Mouse (Mus musculus): ENCODE results near the gene Lrrc27. TPM values are rescaled to one million over a fixed set of nuclear protein-coding genes. Genes with fewer than 3 reads are reported as not detected.
A peak's percentile ranks its signal among the peaks of the same experiment; 100 is the strongest.

Gene Lrrc27
- polyA plus RNA-seq, 1 experiment from 2014 or later: 3.0 TPM

DNA sequence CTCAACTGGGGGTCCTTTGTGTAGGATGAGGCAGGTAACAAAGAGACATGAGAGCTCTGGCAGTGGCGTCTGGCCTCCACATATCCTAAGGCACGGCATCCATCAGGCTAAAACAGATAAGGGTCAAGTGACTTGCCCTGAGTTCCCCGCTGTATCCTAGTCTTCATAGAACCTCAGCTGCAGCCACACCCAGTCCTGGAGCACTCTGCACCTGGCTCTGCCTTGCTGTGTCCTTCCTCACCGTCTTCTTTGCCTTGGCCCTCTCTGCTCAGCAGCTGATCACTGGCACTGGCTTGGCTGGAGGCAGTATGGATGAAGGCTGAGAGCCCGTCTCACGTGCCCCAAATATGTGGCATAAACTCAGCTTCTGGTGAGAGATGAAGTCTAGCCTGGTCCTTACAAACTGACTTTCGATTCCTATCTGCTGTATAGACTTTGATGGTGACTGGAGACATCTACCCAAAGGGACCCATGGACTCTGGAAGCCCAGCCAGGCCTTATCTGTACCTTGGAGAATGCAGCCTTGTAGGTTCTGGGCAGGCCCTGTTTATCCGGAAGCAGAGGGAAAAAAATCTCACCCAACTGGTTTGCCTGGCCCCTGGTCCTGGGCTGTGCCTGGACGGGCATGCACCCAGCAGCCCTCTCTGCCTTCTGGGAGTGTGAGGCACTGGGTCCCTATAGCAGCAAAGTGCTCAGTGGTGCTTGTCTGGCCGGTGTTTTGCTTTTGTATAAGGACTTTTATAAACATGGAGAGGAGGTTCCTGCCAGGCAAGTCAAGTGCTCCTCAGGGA lies 45.2 kb downstream of the Lrrc27 start:
- no peak overlapping the region for H3K4me2 ChIP-seq (replicated peaks)
- H3K27me3 ChIP-seq: no peaks in the 10 kb centered on the region
- no peak overlapping the region for H3K9ac ChIP-seq
- H3K4me1 ChIP-seq: peaks cover 54% of the 10 kb centered on the region
- H3K27ac ChIP-seq (replicated peaks): peak overlapping the region; percentile 79
- peak; percentile 67; the same call in 1 of the 2 replicates for ATAC-seq (ENCODE audit: insufficient number of reproducible peaks, low FRiP score, low TSS enrichment, low read depth)
- WGBS: 57% methylated on average over 10 of the region's 10 CpGs
- peaks cover 36% of the 10 kb centered on the region for H3K36me3 ChIP-seq
- no peaks in the 10 kb centered on the region for H3K9me3 ChIP-seq (replicated peaks)
- H3K4me3 ChIP-seq (replicated peaks): no peak overlapping the region

DNA sequence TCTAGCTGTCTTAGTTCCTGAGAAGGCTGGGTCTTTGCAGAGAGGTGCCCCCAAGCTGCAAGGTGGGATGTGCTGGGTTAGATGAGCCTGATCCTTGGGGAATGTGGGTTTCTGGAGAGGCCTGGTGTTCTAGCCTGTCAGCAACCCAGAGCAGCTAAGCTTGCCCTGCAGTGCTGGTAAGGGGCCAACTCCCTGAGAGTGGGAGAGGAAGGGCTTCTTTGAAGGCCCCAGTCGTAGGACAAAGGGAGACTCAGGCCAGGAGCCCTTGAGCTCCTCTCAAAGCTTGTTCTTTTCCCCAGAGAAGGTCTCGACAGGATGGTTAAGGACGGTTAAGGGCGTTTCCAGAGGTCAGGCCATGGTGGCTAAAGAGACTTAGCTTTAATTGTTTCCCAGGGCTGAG lies 51.5 kb downstream of the Lrrc27 start:
- no peak overlapping the region for H3K4me3 ChIP-seq (replicated peaks)
- no peak overlapping the region; the same call in 1 of the 2 replicates for H3K27ac ChIP-seq (replicated peaks)
- 31% methylated on average over 4 of the region's 4 CpGs for WGBS
- no peaks in the 10 kb centered on the region for H3K9me3 ChIP-seq (replicated peaks)
- no peak for ATAC-seq (ENCODE audit: insufficient number of reproducible peaks, low FRiP score, low TSS enrichment, low read depth)
- H3K4me1 ChIP-seq: peaks cover 48% of the 10 kb centered on the region
- no peak overlapping the region for H3K4me2 ChIP-seq (replicated peaks)
- H3K9ac ChIP-seq: no peak overlapping the region
- H3K36me3 ChIP-seq: peaks cover 30% of the 10 kb centered on the region
- no peaks in the 10 kb centered on the region for H3K27me3 ChIP-seq

DNA sequence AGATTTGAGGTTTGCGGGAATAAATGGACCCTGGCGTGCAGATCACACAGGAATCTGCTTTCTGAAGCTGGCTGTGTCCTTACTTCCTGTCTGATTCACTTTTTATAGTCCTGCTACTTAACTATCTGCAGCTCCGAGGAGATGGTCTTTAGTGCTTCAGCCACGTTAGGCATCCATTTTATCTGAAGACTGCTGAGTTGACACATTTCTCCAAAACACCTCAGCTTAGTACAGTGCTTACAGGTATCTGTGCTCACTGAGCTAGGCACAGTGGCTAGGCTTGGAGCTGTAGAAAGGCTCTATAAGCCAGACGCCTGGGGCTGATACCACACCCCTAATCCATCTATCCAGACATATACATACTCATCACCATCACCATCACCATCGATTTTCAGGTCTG lies 52.8 kb downstream of the Lrrc27 start:
- H3K4me1 ChIP-seq: peaks cover 46% of the 10 kb centered on the region
- no peak overlapping the region for H3K9ac ChIP-seq
- no peaks in the 10 kb centered on the region for H3K9me3 ChIP-seq (replicated peaks)
- no peaks in the 10 kb centered on the region for H3K27me3 ChIP-seq
- no peak overlapping the region for H3K4me3 ChIP-seq (replicated peaks)
- peaks cover 29% of the 10 kb centered on the region for H3K36me3 ChIP-seq
- no peak overlapping the region for H3K27ac ChIP-seq (replicated peaks)
- no peak overlapping the region for H3K4me2 ChIP-seq (replicated peaks)
- ATAC-seq (ENCODE audit: insufficient number of reproducible peaks, low FRiP score, low TSS enrichment, low read depth): no peak
- 50% methylated on average over 6 of the region's 6 CpGs for WGBS

DNA sequence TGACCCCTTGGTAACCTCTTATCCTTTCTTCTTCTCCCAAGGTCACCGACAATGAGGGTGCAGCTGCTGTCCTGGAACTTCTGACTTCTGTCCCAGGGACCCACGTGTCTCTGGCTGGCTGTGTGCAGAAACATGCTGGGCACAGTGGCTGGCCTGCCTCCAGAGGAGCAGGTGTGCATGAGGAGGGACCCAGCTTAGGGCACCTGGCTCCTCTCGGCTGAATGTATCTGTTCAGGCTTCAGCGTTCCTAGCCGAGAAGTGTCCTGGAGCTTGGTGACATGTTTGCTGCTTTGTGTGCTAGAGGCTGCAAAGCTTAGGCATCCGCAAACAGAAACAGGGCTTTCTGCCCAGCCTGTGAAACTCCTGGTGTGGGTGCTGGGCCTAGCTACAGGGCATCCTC lies 53.6 kb downstream of the Lrrc27 start:
- ATAC-seq (ENCODE audit: insufficient number of reproducible peaks, low FRiP score, low TSS enrichment, low read depth): no peak
- Histone ChIP-seq H3K9me3 (replicated peaks) (no peaks in the 10 kb centered on the region), H3K27ac (replicated peaks) (no peak overlapping the region), H3K4me1 (peaks cover 49% of the 10 kb centered on the region), H3K9ac (no peak overlapping the region), H3K27me3 (no peaks in the 10 kb centered on the region), H3K36me3 (peaks cover 22% of the 10 kb centered on the region), H3K4me3 (replicated peaks) (no peak overlapping the region), H3K4me2 (replicated peaks) (no peak overlapping the region)
- 69% methylated on average over 6 of the region's 6 CpGs for WGBS

DNA sequence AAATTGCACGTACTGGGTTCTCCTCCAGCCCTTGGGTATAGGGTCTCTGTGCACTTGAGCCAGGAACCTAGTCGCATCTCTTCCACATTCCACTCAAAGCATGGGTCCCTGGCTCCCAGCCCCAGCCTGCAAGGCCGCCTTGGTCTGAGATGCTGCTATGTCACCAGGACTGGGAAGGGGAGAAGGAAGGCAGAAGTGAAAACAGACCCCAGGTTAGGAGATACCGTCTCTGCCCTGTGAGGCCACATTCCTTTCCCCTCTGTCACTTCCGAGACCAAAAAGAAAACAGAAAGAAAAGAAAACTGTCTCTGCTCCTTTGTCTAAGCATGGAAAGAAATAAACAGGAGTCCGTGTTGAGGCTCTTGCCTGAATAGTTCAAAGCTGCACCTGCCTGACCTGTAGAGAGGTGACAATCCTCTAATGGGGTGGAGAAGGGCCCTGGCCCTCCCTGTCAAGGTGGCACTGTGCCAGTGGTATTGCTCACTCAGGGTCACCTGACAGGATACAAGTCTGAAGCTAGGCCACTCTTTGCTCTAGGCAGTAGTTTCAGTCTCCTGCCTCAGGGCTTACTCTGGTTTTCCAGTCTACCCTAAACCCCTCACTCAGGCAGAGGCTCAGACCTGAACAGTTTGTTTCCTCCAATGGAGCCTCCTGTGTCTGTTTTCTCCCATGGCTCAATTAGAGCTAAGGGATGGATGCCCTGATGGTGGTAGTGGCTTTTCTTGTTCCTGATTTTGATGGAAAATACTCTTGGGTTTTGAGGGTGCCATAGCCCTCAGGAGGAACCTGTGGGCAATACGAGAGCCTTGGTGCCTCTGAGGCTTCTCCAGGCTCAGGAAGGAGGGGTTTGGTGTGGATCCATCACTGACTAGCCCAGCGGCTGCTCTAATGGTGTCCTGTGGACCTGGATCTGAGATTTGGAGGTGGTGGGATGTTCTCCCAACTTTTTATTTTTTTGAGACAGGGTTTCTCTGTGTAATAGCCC lies 54.4 kb downstream of the Lrrc27 start:
- Histone ChIP-seq H3K9me3 (replicated peaks) (no peaks in the 10 kb centered on the region), H3K27me3 (no peaks in the 10 kb centered on the region), H3K27ac (replicated peaks) (no peak overlapping the region; the same call in 1 of the 2 replicates), H3K4me1 (peaks cover 51% of the 10 kb centered on the region), H3K36me3 (peaks cover 21% of the 10 kb centered on the region), H3K9ac (no peak overlapping the region), H3K4me3 (replicated peaks) (no peak overlapping the region), H3K4me2 (replicated peaks) (no peak overlapping the region)
- ATAC-seq (ENCODE audit: insufficient number of reproducible peaks, low FRiP score, low TSS enrichment, low read depth): no peak
- 59% methylated on average over 8 of the region's 8 CpGs for WGBS

DNA sequence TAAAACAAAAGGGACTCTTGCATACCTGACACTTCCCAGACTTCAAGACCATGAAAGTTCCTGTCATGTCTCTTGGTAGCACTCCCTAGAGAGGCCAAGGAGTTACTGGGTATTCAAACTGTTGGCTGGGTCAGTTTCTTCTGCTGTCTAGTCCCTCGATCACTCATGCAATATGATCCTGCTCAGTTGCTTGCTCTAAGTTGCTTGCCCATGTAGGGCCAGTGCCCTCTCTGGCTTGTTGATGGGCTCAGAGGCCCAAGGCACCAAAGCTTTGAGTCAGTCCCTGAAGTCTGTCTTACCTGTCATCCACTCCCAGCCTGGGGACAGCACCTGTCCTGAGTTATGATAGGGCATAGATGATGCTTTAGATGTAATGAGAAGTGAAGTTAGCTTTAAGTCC lies 58.0 kb downstream of the Lrrc27 start:
- H3K9ac ChIP-seq: no peak overlapping the region
- no peak for ATAC-seq (ENCODE audit: insufficient number of reproducible peaks, low FRiP score, low TSS enrichment, low read depth)
- H3K27ac ChIP-seq (replicated peaks): no peak overlapping the region
- peaks cover 48% of the 10 kb centered on the region for H3K4me1 ChIP-seq
- no peaks in the 10 kb centered on the region for H3K27me3 ChIP-seq
- H3K4me2 ChIP-seq (replicated peaks): no peak overlapping the region
- H3K36me3 ChIP-seq: peaks cover 21% of the 10 kb centered on the region
- no peaks in the 10 kb centered on the region for H3K9me3 ChIP-seq (replicated peaks)
- 71% methylated on average over 1 of the region's 1 CpGs for WGBS
- H3K4me3 ChIP-seq (replicated peaks): no peak overlapping the region

DNA sequence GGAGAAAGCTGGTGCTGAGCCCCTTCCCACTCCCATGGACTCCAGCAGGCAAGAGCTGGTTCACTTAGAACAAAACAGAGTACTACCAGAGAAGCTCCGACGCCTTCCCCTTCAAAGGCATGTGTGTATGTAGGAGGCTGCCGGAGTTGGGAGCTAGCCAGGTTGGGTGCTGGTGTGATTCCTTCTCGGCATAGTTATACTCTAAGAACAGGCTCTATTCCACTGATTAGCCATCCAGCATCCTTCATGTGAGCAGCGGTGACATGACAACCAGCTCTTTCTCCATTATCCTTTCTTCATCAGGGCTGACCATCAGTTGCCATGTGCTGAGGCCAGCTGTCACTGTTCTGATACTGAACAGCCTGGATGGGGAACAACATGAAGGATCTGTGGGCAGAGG lies 59.1 kb downstream of the Lrrc27 start:
- H3K9ac ChIP-seq: no peak overlapping the region
- no peak overlapping the region for H3K4me3 ChIP-seq (replicated peaks)
- H3K9me3 ChIP-seq (replicated peaks): no peaks in the 10 kb centered on the region
- no peak overlapping the region for H3K4me2 ChIP-seq (replicated peaks)
- ATAC-seq (ENCODE audit: insufficient number of reproducible peaks, low FRiP score, low TSS enrichment, low read depth): no peak
- 57% methylated on average over 5 of the region's 5 CpGs for WGBS
- peaks cover 21% of the 10 kb centered on the region for H3K36me3 ChIP-seq
- 0 out of 2 replicates have a peak overlapping the region, but pooled peaks have one; percentile 76 for H3K27ac ChIP-seq (replicated peaks)
- peaks cover 43% of the 10 kb centered on the region for H3K4me1 ChIP-seq
- no peaks in the 10 kb centered on the region for H3K27me3 ChIP-seq

GRCm38 (mm10) chr7:139272639-139273396 lies 60.0 kb downstream of the Lrrc27 start:
- 11% methylated on average over 1 of the region's 1 CpGs for WGBS
- Histone ChIP-seq H3K9me3 (replicated peaks) (no peaks in the 10 kb centered on the region), H3K4me1 (peaks cover 46% of the 10 kb centered on the region), H3K9ac (no peak overlapping the region), H3K27ac (replicated peaks) (peak overlapping the region; percentile 76), H3K36me3 (peaks cover 16% of the 10 kb centered on the region), H3K4me2 (replicated peaks) (no peak overlapping the region), H3K4me3 (replicated peaks) (no peak overlapping the region), H3K27me3 (no peaks in the 10 kb centered on the region)
- peak; percentile 60 for ATAC-seq (ENCODE audit: insufficient number of reproducible peaks, low FRiP score, low TSS enrichment, low read depth)

DNA sequence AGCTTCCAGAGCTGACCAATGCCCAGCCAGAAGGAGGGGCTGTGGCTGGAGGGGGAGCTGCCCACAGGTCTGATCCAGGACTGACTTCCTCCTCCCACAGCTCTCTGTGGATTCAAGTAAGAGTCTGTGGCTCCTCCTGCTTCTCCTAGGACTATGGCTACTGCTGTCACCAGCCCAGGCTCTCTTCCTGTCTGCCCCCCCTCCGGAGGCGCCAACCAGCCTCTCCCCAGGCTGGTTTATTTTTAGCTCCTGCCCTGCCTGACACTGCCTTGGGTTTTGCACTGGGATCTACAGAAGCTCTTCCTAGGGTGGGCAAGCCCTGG lies 60.6 kb downstream of the Lrrc27 start:
- ATAC-seq (ENCODE audit: insufficient number of reproducible peaks, low FRiP score, low TSS enrichment, low read depth): peak; percentile 66
- Histone ChIP-seq H3K9ac (no peak overlapping the region), H3K4me1 (peaks cover 46% of the 10 kb centered on the region), H3K27ac (replicated peaks) (peak overlapping the region; percentile 76), H3K27me3 (no peaks in the 10 kb centered on the region), H3K36me3 (peaks cover 11% of the 10 kb centered on the region), H3K9me3 (replicated peaks) (no peaks in the 10 kb centered on the region), H3K4me2 (replicated peaks) (no peak overlapping the region), H3K4me3 (replicated peaks) (no peak overlapping the region)
- WGBS: 11% methylated on average over 2 of the region's 2 CpGs

- Histone ChIP-seq H3K27me3 (no peaks in the 10 kb centered on the region), H3K4me1 (peaks cover 64% of the 10 kb centered on the region), H3K27ac (replicated peaks) (peak overlapping the region; percentile 73), H3K9ac (no peak overlapping the region), H3K9me3 (replicated peaks) (no peaks in the 10 kb centered on the region), H3K4me3 (replicated peaks) (no peak overlapping the region), H3K36me3 (no peaks in the 10 kb centered on the region), H3K4me2 (replicated peaks) (no peak overlapping the region)
- no peak for ATAC-seq (ENCODE audit: insufficient number of reproducible peaks, low FRiP score, low TSS enrichment, low read depth)
- WGBS: 23% methylated on average over 10 of the region's 10 CpGs
Observed at GRCm38 (mm10) chr7:139275586-139275985, 62.8 kb downstream of the Lrrc27 start.

DNA sequence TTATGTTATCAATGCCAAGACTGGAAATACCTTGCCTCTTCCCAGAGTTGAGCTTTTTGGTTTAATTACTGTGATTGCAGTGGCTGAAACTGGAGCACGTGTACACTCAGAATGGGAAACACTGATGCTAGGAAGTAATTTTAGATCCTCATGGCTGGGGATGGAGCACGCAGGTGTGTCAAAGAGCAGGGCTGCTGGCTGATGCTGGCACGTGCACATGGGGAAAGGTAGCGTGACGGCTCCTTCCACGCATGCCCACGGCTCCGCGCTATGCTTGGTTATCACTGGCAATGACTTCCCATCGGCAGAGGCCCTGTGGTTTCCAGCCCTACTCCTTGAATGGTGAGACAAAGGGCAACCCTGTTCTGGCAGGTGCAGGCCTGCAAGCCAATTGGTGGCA lies 63.4 kb downstream of the Lrrc27 start:
- no peaks in the 10 kb centered on the region for H3K36me3 ChIP-seq
- WGBS: 63% methylated on average over 10 of the region's 10 CpGs
- no peak for ATAC-seq (ENCODE audit: insufficient number of reproducible peaks, low FRiP score, low TSS enrichment, low read depth)
- no peaks in the 10 kb centered on the region for H3K9me3 ChIP-seq (replicated peaks)
- H3K4me2 ChIP-seq (replicated peaks): no peak overlapping the region
- peaks cover 70% of the 10 kb centered on the region for H3K4me1 ChIP-seq
- H3K27me3 ChIP-seq: no peaks in the 10 kb centered on the region
- no peak overlapping the region for H3K4me3 ChIP-seq (replicated peaks)
- H3K27ac ChIP-seq (replicated peaks): 0 out of 2 replicates have a peak overlapping the region, but pooled peaks have one; percentile 73
- H3K9ac ChIP-seq: no peak overlapping the region

Data from embryonic facial prominence, embryonic 15.5 days (tissue).